Mouse (Mus musculus) liver, adult 2 months (tissue): ENCODE measurements around the gene Gab2.

ENCODE experiments used
- CTCF ChIP-seq: fragments of 200-500 bp; IDR thresholded peaks from 2 replicates; pipeline ENCODE4 v1.5.1; 2011; ENCODE audit warnings: low read depth, low read length, control low read depth
- POLR2A ChIP-seq: fragments of 200-500 bp; IDR thresholded peaks from 2 replicates; pipeline ENCODE4 v1.6.1; 2011; ENCODE audit warnings: low read length, control low read depth; ENCODE audit not compliant: insufficient read depth; ENCODE audit errors: extremely low read depth

GRCm38 (mm10) chr7:97350891-97351290 is 269.5 kb downstream of the Gab2 start:
- TF ChIP-seq CTCF (no peak), POLR2A (no peak)
